Mouse (Mus musculus) large intestine, adult 2 months (tissue): Measurements from ENCODE around the gene Adad1. TPM values are rescaled to one million over a fixed set of nuclear protein-coding genes. Genes with fewer than 3 reads are reported as not detected.

Experiments used
- DNase-seq: peaks from one replicate; pipeline ENCODE4 v3.0.0-alpha.2; 2012; ENCODE audit warnings: low read depth, low spot score
- WGBS: fragments of 180-500 bp; shearing (Covaris S2); methylation state at CpG from one replicate; pipeline ENCODE4 v1.1.7; 2018; 5-methylcytosine and 5-hydroxymethylcytosine counted together
- polyA plus RNA-seq: library from polyadenylated mRNA; depleted of rRNA; stranded (reverse); fragments of >200 nt; gene quantifications from 2 replicates; pipeline ENCODE4 v1.2.3, GENCODE M21; 2012; rRNA removed

The Adad1 gene
- not detected in 2 replicates for polyA plus RNA-seq

DNA sequence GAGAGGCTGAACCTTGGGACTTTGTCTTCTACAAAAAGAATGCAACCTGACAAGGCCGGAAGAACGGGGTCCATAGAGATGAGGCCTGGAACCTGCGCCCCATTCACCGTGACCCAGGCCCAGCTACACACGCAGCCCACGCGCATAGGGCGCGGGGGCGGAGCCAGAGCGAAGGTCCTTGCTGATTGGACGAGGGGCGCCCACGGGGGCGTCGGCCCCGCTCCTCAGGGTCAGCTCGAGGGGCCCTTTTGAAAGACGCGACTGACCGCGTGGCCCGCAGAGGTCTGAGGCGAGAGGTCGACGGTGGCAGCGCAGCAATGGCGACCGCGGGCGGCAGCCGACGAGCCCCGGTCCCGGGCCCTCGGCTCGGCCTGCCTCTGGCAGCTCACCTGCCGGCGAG, at the start of gene Adad1:
TSS of gene Adad1 (plus strand) at position 122 of the 400 bp plus-strand sequence.
- WGBS: 65% methylated on average over 39 of the region's 39 CpGs
- no peak for DNase-seq

GRCm38 (mm10) chr3:37037979-37038378, 25.3 kb upstream of the Adad1 start:
- DNase-seq: no peak
- 80% methylated on average over 2 of the region's 2 CpGs for WGBS

GRCm38 (mm10) chr3:37039811-37040210, 23.5 kb upstream of the Adad1 start:
- DNase-seq: no peak

DNA sequence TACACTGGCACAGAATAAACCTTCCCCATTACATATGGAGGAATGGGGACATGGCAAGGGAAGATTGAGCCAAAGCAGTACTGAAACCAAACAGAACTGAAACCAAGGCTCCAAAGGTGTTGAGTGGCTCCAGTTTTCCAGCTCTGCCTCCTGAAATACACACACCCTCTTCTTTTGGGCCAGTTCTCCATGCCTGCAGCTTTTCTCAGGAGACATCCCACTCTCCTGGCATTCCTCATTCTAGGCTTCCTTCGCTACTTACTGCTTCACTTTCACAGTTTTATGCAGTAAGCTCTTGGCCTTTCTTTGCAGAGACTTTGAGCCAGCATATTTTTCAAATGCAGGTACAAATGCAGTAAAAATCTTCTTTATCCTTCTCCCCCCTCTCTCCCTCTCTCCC, 11.8 kb upstream of the Adad1 start:
- 100% methylated on average over 1 of the region's 1 CpGs for WGBS
- DNase-seq: no peak

DNA sequence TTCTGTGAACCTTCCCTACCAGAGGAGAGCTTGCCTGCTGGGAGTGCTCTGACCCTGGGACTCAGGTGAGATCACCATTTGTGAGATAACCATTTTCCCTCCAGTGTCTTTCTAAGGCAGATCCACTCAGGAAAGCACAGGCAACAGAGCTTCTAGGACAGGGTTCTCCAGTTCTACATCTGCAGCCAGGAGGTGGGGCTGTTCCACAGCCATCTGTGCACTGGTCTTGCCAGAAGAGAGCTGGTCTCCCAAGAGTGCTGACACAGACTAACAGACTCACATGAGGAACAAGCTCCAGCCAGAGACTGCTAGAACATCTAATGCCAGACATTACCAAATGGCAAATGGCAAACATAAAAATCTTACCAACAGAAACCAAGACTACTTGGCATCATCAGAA, 9.9 kb downstream of the Adad1 start:
- DNase-seq: no peak

DNA sequence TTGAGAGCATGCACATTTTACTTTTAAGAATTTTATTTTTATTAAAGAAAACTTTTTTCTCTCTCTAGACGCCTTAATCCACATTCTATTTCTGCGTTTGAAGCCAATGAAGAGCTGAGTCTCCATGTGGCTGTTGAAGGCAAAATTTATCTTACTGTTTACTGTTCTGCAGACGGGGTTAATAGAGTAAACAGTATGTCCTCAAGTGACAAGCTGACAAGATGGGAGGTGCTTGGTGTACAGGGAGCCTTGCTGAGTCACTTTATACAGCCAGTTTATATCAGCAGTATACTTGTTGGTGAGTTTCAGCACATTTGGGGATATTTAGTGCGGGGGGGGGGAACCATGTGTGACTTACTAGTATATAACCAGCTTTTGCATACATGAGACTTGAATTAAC, 21.5 kb downstream of the Adad1 start:
- WGBS: 68% methylated on average over 4 of the region's 4 CpGs
- DNase-seq: no peak

- no peak for DNase-seq
These were observed 27.4 kb downstream of the Adad1 start for GRCm38 (mm10) chr3:37090721-37091120.

DNA sequence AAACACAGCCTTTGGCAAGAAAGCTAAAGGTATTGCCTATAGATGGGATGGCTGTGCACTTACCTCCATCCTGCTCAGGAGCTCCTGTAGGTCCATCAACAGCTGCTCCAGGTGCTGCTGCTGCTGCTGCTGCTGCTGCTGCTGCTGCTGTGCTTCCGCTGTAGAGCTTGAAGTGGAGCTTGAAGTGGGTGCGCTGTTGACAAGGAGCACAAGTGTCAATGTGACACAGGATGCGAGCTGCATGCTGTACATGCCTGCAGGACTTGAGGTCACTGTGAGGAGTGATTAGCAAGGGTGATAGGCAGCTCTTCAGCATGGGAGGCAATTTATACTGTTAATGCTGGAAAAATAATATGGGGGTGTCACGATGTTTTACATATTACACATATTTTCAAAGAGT, 62.3 kb downstream of the Adad1 start, which contains the start of gene Il2:
TSS of gene Il2 (minus strand) at position 305 of the 400 bp plus-strand sequence.
- no peak for DNase-seq
- 85% methylated on average over 4 of the region's 4 CpGs for WGBS

DNA sequence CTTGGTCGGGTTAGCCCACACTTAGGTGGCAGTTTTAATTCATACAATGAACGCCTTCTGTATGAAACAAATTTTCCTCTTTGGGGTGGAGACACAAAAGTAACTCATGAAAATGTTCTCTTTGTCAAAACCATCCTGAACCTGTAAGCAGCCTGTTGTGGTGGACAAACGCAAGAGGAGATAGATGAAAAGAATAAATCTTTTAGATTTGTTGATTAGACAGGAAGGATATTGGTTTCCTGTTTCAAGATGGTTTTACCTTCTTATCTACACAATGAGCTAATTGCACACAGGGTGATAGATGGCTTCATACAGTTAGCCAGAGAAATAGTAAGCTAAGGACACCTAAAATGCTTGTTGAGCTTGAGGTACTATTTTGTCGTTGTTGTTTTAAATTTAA, 62.8 kb downstream of the Adad1 start:
- no peak for DNase-seq
- WGBS: 74% methylated on average over 4 of the region's 4 CpGs

DNA sequence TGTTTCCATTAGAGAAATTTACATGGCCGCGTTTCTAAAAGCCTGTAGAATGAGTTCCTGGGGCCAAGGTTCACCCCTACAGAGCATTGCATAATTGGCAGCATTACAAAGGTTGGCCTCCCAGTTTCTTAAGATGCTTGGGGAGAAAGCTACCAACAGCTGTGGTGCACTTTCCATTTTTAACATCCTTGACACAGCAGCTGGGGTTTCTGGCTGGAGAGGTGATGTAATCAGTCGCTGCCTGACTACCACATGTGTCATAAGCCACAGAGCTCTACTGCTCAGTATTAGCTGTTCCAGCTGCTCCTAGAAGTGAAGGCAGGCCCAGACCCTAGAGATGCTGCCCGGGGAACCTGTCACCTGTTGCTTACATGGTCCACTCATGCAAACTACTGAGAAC, 64.9 kb downstream of the Adad1 start:
- no peak for DNase-seq

GRCm38 (mm10) chr3:37129063-37129462, 65.7 kb downstream of the Adad1 start:
- DNase-seq: no peak
- 50% methylated on average over 2 of the region's 2 CpGs for WGBS

More for the DNA sequence above, 64.9 kb downstream of the Adad1 start:
- WGBS: 39% methylated on average over 4 of the region's 4 CpGs

DNA sequence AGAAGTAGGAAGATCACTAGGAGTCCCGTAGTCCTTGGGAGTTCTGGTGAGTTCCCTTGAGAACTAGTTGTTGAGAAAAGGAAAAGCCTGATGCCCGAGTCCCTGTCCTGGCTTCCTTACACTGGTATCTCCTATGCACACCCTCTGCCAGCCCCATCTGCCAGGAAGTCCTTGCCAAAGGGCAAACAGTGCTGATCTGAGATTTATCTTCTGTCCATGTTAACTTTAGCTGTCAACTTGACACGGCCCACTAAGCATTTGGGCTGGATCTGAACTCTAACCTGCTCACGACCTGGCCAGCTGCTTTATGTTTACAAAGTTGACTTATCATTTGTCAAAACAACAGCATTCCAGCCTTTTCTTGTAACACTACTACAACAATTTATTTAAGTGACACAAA, 73.9 kb downstream of the Adad1 start:
- 50% methylated on average over 4 of the region's 4 CpGs for WGBS
- DNase-seq: no peak

DNA sequence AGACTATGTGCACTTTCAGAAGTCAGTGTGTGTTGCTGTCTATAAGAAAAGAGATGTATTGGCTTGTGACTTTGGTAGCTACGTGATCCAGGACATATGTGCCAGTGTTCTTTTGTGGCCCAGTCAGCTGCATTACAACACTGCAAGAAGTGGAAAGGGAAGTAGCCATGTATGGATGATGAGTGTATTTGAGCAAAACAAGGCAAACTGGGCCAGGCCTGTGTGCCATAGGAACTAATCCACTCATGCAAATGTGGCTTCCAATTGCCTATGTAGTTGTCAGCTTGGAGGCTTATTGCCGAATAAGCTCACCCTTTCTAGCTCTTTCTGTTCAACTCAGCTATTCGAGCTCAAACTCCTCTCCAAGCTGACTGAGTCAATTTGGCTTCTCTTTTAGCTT, 75.9 kb downstream of the Adad1 start:
- DNase-seq: no peak
- 81% methylated on average over 3 of the region's 3 CpGs for WGBS

DNA sequence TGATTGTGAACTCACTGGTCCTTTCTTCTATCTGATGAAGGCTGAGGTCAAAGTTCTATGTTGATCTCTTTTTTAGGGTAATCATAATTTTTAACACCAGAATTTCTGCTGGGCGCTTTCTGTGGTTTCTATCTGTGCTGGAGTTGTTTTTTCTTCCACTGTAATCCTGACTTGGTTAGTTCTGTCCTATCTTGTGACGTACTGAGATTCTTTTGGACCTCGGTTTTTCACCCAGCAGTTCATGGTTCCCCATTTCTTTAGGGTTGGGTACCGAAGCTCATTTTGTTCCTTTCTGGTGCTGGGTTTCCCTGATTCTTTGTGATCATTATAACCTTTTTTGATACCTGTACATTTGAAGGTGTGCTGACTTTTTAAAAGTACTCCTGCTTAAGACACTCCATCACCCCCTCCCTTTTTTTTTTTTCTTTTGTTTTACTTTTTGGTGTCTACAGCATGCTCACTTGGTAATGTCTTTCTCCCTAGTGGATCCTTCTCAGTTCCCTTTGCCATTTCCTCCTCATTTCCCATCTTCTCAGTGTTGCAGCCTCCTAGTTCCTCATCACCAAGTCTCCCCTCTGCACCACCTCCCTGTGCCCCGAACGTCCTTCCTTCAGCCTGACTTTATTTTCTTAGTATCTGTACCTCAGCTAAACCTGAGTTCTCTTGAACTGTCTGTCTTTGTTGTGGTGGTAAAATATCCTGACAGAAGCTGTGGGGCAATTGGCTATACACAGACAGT, 77.0 kb downstream of the Adad1 start:
- DNase-seq: no peak
- WGBS: 79% methylated on average over 6 of the region's 6 CpGs

- WGBS: 77% methylated on average over 2 of the region's 2 CpGs
- DNase-seq: no peak
These were observed 78.5 kb downstream of the Adad1 start for GRCm38 (mm10) chr3:37141827-37142226.

GRCm38 (mm10) chr3:37144979-37145378, 81.7 kb downstream of the Adad1 start:
- DNase-seq: no peak
- WGBS: 27% methylated on average over 1 of the region's 1 CpGs

DNA sequence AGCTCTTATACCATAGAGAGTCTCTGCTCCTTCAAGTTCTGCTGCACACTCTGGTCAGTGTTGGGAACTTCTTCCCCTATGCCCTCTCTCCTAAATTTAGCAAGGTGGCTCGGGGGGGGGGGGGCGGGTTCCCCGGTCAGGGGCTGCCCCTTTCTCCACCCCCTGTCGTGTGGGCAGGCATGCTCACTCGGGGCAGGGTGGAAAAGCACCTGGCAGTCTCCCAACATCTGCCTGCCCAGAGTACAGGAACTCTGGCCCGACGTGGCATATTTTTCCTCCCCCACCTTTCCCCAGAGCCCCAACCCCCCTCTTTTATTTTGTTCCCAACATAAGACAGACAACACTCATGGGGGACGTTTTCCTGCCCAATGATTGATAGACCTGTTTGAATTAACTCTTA, 83.1 kb downstream of the Adad1 start:
- DNase-seq: no peak
- WGBS: 7% methylated on average over 8 of the region's 8 CpGs

DNA sequence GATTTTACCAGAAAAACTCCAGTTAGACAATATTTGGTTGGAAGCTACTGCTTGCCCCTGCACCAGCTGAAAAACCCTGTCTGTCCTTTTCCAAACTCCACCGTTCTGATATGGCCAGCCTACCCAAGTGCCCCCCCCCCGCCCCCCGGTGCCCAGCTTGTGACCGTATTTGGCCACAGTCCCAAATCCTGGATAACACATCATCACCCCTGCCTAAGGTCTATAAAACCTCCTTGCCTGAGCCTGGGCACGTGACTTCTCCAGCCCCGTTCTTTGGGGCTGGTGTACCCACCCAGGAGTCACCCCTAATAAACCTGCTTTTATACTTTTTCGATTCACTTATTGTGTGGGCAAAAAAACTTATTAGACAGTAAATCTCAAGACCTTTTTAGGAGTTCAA, 83.5 kb downstream of the Adad1 start:
- WGBS: 29% methylated on average over 7 of the region's 7 CpGs
- DNase-seq: no peak

- no peak for DNase-seq
- WGBS: 74% methylated on average over 10 of the region's 10 CpGs
These were observed 88.9 kb downstream of the Adad1 start for GRCm38 (mm10) chr3:37152274-37152673.

GRCm38 (mm10) chr3:37153004-37153403, 89.7 kb downstream of the Adad1 start:
- DNase-seq: no peak
- 90% methylated on average over 7 of the region's 7 CpGs for WGBS

DNA sequence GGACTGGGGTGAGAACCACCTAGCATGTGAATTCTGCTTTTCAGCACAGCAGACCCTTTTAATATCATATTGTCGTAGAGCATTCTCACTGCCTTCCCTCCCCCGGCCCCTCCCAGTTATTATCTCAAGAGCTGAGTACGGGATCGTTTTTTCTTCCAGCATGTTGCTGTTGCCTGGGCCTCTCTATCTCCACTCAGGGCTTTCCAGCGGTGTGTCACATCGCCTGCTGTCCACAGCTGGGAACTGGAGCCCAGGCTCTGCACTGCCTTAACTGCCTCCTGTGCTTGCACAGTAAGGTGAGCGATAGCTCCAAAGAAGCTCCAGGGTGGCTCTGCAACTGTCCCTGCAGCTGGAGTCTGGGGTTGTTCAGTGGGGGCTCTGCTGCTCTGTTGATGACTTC, 91.1 kb downstream of the Adad1 start:
- WGBS: 70% methylated on average over 7 of the region's 7 CpGs
- no peak for DNase-seq

DNA sequence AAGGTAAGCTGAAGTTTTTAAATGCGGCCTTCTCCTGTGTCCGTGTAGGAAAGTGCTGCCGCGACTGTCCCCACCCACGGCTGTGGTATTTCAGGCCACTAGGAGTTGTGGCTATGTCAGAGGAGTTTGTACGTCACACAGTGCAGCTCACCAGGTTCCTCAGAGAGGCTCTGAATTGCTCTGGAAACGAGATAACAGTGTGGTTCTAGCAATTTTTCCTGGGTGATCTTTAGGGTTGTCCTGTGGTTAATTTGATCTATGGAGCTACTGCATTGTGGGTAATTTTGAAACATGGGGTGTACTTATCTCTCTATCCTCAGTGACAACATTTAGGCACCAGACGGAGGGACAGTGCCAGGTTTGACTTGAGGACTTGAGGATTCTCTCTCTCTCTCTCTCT, 93.8 kb downstream of the Adad1 start:
- WGBS: 69% methylated on average over 8 of the region's 8 CpGs
- no peak for DNase-seq
